Mouse (Mus musculus): ENCODE measurements around the gene Fam72a. TPM values are rescaled to one million over a fixed set of nuclear protein-coding genes. Genes with fewer than 3 reads are reported as not detected.

Gene Fam72a
- 0.81 and 0.99 TPM in 2 replicates for polyA plus RNA-seq (2012; rRNA removed)

- peak; percentile 89 for DNase-seq (ENCODE audit: low spot score)
Observed at GRCm38 (mm10) chr1:131527281-131528080, at the start of gene Fam72a, which contains the start of gene Srgap2. Gene Fam72a (plus strand): TSS chr1:131527903. Gene Srgap2 (minus strand): TSS chr1:131527352.

GRCm38 (mm10) chr1:131478770-131479305, 48.9 kb upstream of the Fam72a start:
- no peak for DNase-seq (ENCODE audit: low spot score)

- DNase-seq (ENCODE audit: low spot score): no peak
Observed at GRCm38 (mm10) chr1:131481391-131481790, 46.3 kb upstream of the Fam72a start.

- no peak for DNase-seq (ENCODE audit: low spot score)
Observed at GRCm38 (mm10) chr1:131482242-131482641, 45.5 kb upstream of the Fam72a start.

GRCm38 (mm10) chr1:131486094-131486850, 41.4 kb upstream of the Fam72a start:
- no peak for DNase-seq (ENCODE audit: low spot score)

GRCm38 (mm10) chr1:131489312-131489711, 38.4 kb upstream of the Fam72a start:
- DNase-seq (ENCODE audit: low spot score): no peak

- no peak for DNase-seq (ENCODE audit: low spot score)
Observed at GRCm38 (mm10) chr1:131491579-131491978, 36.1 kb upstream of the Fam72a start.

- no peak for DNase-seq (ENCODE audit: low spot score)
Observed at GRCm38 (mm10) chr1:131492360-131492759, 35.3 kb upstream of the Fam72a start.

- no peak for DNase-seq (ENCODE audit: low spot score)
Observed at GRCm38 (mm10) chr1:131493966-131494898, 33.5 kb upstream of the Fam72a start.

GRCm38 (mm10) chr1:131498231-131498630, 29.5 kb upstream of the Fam72a start:
- DNase-seq (ENCODE audit: low spot score): no peak

GRCm38 (mm10) chr1:131501681-131502080, 26.0 kb upstream of the Fam72a start:
- no peak for DNase-seq (ENCODE audit: low spot score)

- no peak for DNase-seq (ENCODE audit: low spot score)
Observed at GRCm38 (mm10) chr1:131511131-131511530, 16.6 kb upstream of the Fam72a start.

GRCm38 (mm10) chr1:131511661-131512500, 15.8 kb upstream of the Fam72a start:
- DNase-seq (ENCODE audit: low spot score): no peak

- no peak for DNase-seq (ENCODE audit: low spot score)
Observed at GRCm38 (mm10) chr1:131513136-131513535, 14.6 kb upstream of the Fam72a start.

GRCm38 (mm10) chr1:131514197-131514596, 13.5 kb upstream of the Fam72a start:
- no peak for DNase-seq (ENCODE audit: low spot score)

GRCm38 (mm10) chr1:131516588-131516987, 11.1 kb upstream of the Fam72a start:
- no peak for DNase-seq (ENCODE audit: low spot score)

- DNase-seq (ENCODE audit: low spot score): no peak
Observed at GRCm38 (mm10) chr1:131523794-131524193, 3.9 kb upstream of the Fam72a start.

- no peak for DNase-seq (ENCODE audit: low spot score)
Observed at GRCm38 (mm10) chr1:131525101-131525585, 2.6 kb upstream of the Fam72a start.

- no peak for DNase-seq (ENCODE audit: low spot score)
Observed at GRCm38 (mm10) chr1:131525586-131526271, 2.0 kb upstream of the Fam72a start.

Data from urinary bladder, adult 2 months (tissue).